In the genomic region with DNA sequence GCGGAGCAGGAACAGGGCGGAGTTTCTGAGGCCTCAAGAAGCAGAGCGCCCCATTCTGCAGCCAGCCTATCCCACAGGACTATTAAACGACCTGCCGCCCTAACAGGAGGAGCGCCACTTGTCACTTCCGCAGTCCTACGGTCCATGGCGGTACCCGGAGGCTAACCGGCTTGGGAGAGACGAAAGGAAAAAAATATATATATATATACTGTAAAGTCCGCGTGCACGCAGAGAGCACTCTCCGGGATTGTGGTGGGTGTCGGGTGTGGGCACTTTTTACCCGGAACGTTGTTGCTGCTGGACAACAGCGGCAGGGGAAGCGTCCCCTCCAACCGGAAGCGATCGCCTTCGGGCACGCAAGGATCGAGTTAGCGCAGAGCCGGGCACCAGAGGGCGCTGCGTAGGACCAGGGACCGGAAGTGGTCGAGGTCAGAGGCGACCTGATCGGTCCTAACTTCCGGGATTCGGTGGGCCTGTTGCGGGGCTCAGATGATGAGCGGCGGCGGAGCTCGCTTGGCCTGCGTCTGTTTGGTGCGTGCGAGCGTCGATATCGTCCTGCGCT, we compare ENCODE assay signal across 8 mouse cellular contexts. TPM values are rescaled to one million over a fixed set of nuclear protein-coding genes. Genes with fewer than 3 reads are reported as not detected.
DNase-seq lines count a peak whose midpoint lies in the region; ATAC-seq and TF ChIP-seq lines count a peak whose summit lies in the region.

A gene (plus strand): TSS at position 68 of the 562 bp plus-strand sequence.

- ATAC-seq in forebrain, embryonic 15.5 days (replicated peaks), result peak; percentile 94
- peak; percentile 85 for ATAC-seq in neutrophil, adult 5-6 weeks (ENCODE audit: extremely low read depth, insufficient number of reproducible peaks, low FRiP score, poor library complexity, severe bottlenecking)

- H3K36me3 ChIP-seq in ES-E14 (ENCODE audit: control insufficient read depth, insufficient read depth, low read length, poor library complexity, severe bottlenecking), result peaks cover 2% of the 10 kb centered on the region; the same call in 1 of the 2 replicates
- peaks cover 21% of the 10 kb centered on the region for H3K36me3 ChIP-seq in forebrain, embryonic 15.5 days

- intact Hi-C loops in heart, postnatal 25 days (cut with DNase I), result loop anchor here (2.0 to 5.0 kb wide), 3 partner anchors 18 to 111 kb away; a partner anchor contains a TSS

- no peaks in the 10 kb centered on the region for H3K27me3 ChIP-seq in forebrain, embryonic 15.5 days

- WGBS in forebrain, embryonic 15.5 days, result under 1% methylated on average over 49 of the region's 49 CpGs
- under 1% methylated on average over 49 of the region's 49 CpGs for WGBS in lung, adult 2 months

- no peaks in the 10 kb centered on the region for H3K9me3 ChIP-seq in ES-E14 (ENCODE audit: control insufficient read depth, insufficient read depth, low read depth, low read length)
- no peaks in the 10 kb centered on the region for H3K9me3 ChIP-seq in forebrain, embryonic 15.5 days

- peak; percentile 78 for TF ChIP-seq CTCF in lung, adult 2 months (IDR thresholded peaks at IDR 0.05; ENCODE audit: insufficient read depth, low read length)

- peak within 1 kb of the TSS; percentile 87 to 91 for H3K4me3 ChIP-seq in ES-E14 (ENCODE audit: insufficient read depth in 1 of 2, low read depth in 1 of 2, low read length in 2 of 2, poor library complexity in 1 of 2, severe bottlenecking in 1 of 2)
- H3K4me3 ChIP-seq in forebrain, embryonic 15.5 days, result peak within 1 kb of the TSS; percentile 78
- peak within 1 kb of the TSS; percentile 93 for H3K4me3 ChIP-seq in lung, adult 2 months (replicated peaks; ENCODE audit: extremely low read depth, low read depth, low read length)

- TF ChIP-seq POLR2A in lung, adult 2 months (IDR thresholded peaks at IDR 0.05; ENCODE audit: borderline replicate concordance, extremely low read depth, low read depth, low read length), result peak; percentile 77; the same call in 1 of the 2 replicates

- peak within 1 kb of the TSS; percentile 72; the same call in 1 of the 2 replicates for H3K27ac ChIP-seq in ES-E14 (ENCODE audit: insufficient read depth, low read depth, low read length, poor library complexity, severe bottlenecking)
- H3K27ac ChIP-seq in forebrain, embryonic 15.5 days (replicated peaks), result peak within 1 kb of the TSS; percentile 92

- H3K9ac ChIP-seq in ES-E14 (ENCODE audit: insufficient read depth, low read depth, low read length, poor library complexity, severe bottlenecking), result peak within 1 kb of the TSS; percentile 89
- H3K9ac ChIP-seq in forebrain, embryonic 15.5 days (replicated peaks), result peak within 1 kb of the TSS; percentile 78

- peak; percentile 94 for DNase-seq in ES-E14 (ENCODE audit: low read depth, low spot score)
- DNase-seq in cerebellum, adult 11-12 months, result peak; percentile 94
- DNase-seq in heart, postnatal 25 days (ENCODE audit: low spot score), result peak; percentile 86
- DNase-seq in layer of hippocampus, adult 18-20 months (ENCODE audit: low spot score in 2 of 2), result peak; percentile 93 to 96
- DNase-seq in lung, adult 2 months, result peak; percentile 92
- peak; percentile 88 to 92 for DNase-seq in thymus, adult 18-20 months

- in situ Hi-C loops in ES-E14 (cut with MboI; ENCODE audit: low sequenced_read_pairs in 2 of 2, unreplicated experiment in 2 of 2), result no loop called here

- H3K4me2 ChIP-seq in forebrain, embryonic 15.5 days (replicated peaks), result peak within 1 kb of the TSS; percentile 98

- H3K4me1 ChIP-seq in ES-E14 (ENCODE audit: control insufficient read depth in 2 of 2, insufficient read depth in 2 of 2, low read length in 2 of 2, poor library complexity in 1 of 2), result peaks cover 0 to 6% of the 10 kb centered on the region in 2 experiments; a peak in 1 of 4 replicates
- H3K4me1 ChIP-seq in forebrain, embryonic 15.5 days, result peaks cover 29% of the 10 kb centered on the region
- H3K4me1 ChIP-seq in lung, adult 2 months (ENCODE audit: control insufficient read depth, insufficient read depth, low read length), result peaks cover 15% of the 10 kb centered on the region

TF ChIP-seq in ES-E14, 5 proteins besides CTCF, POLR2A, EP300 and RAD21:
- TF ChIP-seq ZC3H11A (IDR thresholded peaks at IDR 0.05; ENCODE audit: borderline replicate concordance, low read depth, low read length) (no peak), CHD2 (IDR thresholded peaks at IDR 0.05; ENCODE audit: low read depth, low read length) (0 out of 2 replicates have a peak, but pooled peaks have one; percentile 30), HCFC1 (IDR thresholded peaks at IDR 0.05; ENCODE audit: borderline replicate concordance, insufficient read depth, low read length) (peak; percentile 75), ZNF384 (IDR thresholded peaks at IDR 0.05; ENCODE audit: low read depth, low read length) (no peak), MAFK (IDR thresholded peaks at IDR 0.05; ENCODE audit: insufficient read depth, low read depth, low read length) (no peak)
TF ChIP-seq in ES-E14: peak in this region for 2.

RNA-seq across cellular contexts. Expression of the gene that starts here (rescaled TPM):
- 156 and 162 TPM in 2 replicates for total RNA-seq in ES-E14 (2012; rRNA removed)
- polyA plus RNA-seq in forebrain, embryonic 15.5 days (2015; fragmentation: Nextera tagmentation; extraction: Ambion mirVana), result 127 and 130 TPM in 2 replicates
- 100 to 1,000 TPM; 108 to 109 TPM for total RNA-seq in heart, postnatal 25 days (2021)
- total RNA-seq in layer of hippocampus, adult 18-20 months (2021), result 100 to 1,000 TPM in 1 of 2 experiments, 10 to 100 TPM in 1; 97.4 to 106 TPM
- polyA plus RNA-seq in lung, adult 2 months (2012; rRNA removed), result 120 and 151 TPM in 2 replicates
- 129 and 133 TPM in 2 replicates for total RNA-seq in neutrophil, adult 5-6 weeks (2017)

Comparison
In these comparisons a context has a peak if more than half of its experiments do, and no peak if none do; other contexts are left out.
1. Peak in every context shown above with its lines: DNase-seq, ATAC-seq, H3K4me3 ChIP-seq and H3K27ac ChIP-seq.